Mouse (Mus musculus) midbrain, embryonic 11.5 days (tissue): ENCODE results near the gene AI481877. TPM values are rescaled to one million over a fixed set of nuclear protein-coding genes. Genes with fewer than 3 reads are reported as not detected.

Experiments
- ATAC-seq: fragments of 200-750 bp; cut with Nextera tagmentation; 2 replicates; pipeline ENCODE4 v1.8.0; 2017; ENCODE audit warnings: moderate TSS enrichment, moderate library complexity; ENCODE audit not compliant: low FRiP score
- DNase-seq: peaks from one replicate; pipeline ENCODE4 v3.0.0; 2015; ENCODE audit warnings: low spot score; ENCODE audit errors: missing footprints
- H3K27ac ChIP-seq: fragments of 300-500 bp; sonication (generic); 2 replicates; pipeline ENCODE4 v1.5.1; 2014; ENCODE audit warnings: low read depth, low read length
- H3K27me3 ChIP-seq: fragments of 300-500 bp; sonication (generic); 2 replicates; pipeline ENCODE4 v1.6.1; 2014; ENCODE audit warnings: mild to moderate bottlenecking, low read length, moderate library complexity, mixed read lengths; ENCODE audit not compliant: control insufficient read depth, insufficient read depth
- H3K36me3 ChIP-seq: fragments of 300-500 bp; sonication (generic); 2 replicates; pipeline ENCODE4 v1.6.1; 2014; ENCODE audit warnings: mild to moderate bottlenecking, low read length, moderate library complexity, mixed read lengths; ENCODE audit not compliant: control insufficient read depth, insufficient read depth
- H3K4me1 ChIP-seq: fragments of 300-500 bp; sonication (generic); 2 replicates; pipeline ENCODE4 v1.6.1; 2014; ENCODE audit warnings: low read length; ENCODE audit not compliant: control insufficient read depth, insufficient read depth
- H3K4me2 ChIP-seq: fragments of 300-500 bp; sonication (generic); 2 replicates; pipeline ENCODE4 v1.6.1; 2014; ENCODE audit warnings: mild to moderate bottlenecking, moderate library complexity
- H3K4me3 ChIP-seq: fragments of 300-500 bp; sonication (generic); 2 replicates; pipeline ENCODE4 v1.5.1; 2014; ENCODE audit warnings: low read depth, low read length
- H3K9ac ChIP-seq: fragments of 300-500 bp; sonication (generic); 2 replicates; pipeline ENCODE4 v1.6.1; 2014; ENCODE audit warnings: low read length
- H3K9me3 ChIP-seq: fragments of 300-500 bp; sonication (generic); 2 replicates; pipeline ENCODE4 v1.6.1; 2016; ENCODE audit warnings: low read length; ENCODE audit not compliant: control insufficient read depth
- WGBS: fragments of 180-500 bp; shearing (Covaris S2); extraction: QIAGEN DNeasy Blood & Tissue Kit; methylation state at CpG from one replicate; pipeline ENCODE4 v1.1.7; 2014; 5-methylcytosine and 5-hydroxymethylcytosine counted together
- polyA plus RNA-seq: library from polyadenylated mRNA; unstranded; fragments of >200 nt; fragmentation: Nextera tagmentation; extraction: Ambion mirVana; gene quantifications from 2 replicates; pipeline ENCODE4 v1.2.1, GENCODE M21; 2014

The AI481877 gene
- polyA plus RNA-seq, 1 experiment from 2014 or later, result not detected

DNA sequence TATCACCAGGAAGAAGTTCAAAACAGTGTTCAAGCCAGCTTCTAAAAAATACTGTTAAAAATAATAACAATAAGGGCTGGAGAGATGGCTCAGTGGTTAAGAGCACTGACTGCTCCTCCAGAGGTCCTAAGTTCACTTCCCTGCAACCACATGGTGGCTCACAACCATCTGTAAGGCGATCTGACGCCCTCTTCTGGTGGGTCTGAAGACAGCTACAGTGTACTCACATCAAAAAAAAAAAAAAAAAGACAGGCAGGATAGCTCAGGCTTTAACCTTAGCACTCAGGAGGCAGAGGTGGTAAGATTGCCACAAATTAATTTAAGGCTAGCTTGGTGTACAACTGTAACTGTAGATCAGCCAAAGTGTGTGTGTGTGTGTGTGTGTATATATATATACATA is 138.2 kb downstream of the AI481877 start:
- no peak for DNase-seq
- WGBS, result 3% methylated on average over 2 of the region's 2 CpGs
- peaks cover 10% of the 10 kb centered on the region for H3K4me1 ChIP-seq

DNA sequence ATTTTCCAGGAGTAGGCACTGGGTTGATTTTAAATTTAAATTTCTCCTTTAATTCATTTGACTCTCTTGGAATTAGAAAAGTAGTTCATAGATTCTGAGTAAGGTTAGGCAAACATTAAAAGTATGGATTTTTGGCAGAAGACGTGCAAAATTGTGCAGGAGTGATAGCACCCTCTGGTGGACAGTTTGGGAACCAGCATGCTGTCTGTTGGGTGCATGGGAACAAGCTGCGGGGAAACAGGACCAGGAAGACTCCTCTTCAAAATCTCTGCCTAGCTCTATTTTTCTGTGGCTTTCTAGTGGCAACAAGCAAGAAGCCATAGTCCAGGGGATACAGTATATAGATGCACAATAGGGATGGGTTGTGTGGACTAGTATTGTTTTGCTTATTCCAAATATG is 139.1 kb downstream of the AI481877 start:
- WGBS, result 18% methylated on average over 2 of the region's 2 CpGs
- Histone ChIP-seq H3K4me2 (no peak overlapping the region), H3K4me3 (no peak overlapping the region), H3K27ac (no peak overlapping the region), H3K27me3 (no peaks in the 10 kb centered on the region; the same call in 1 of the 2 replicates), H3K36me3 (no peaks in the 10 kb centered on the region), H3K9ac (no peak overlapping the region), H3K4me1 (peaks cover 10% of the 10 kb centered on the region), H3K9me3 (no peaks in the 10 kb centered on the region)
- DNase-seq (peak; percentile 91), ATAC-seq (no peak)

More for the DNA sequence above, 138.2 kb downstream of the AI481877 start:
- Histone ChIP-seq H3K36me3 (no peaks in the 10 kb centered on the region), H3K4me2 (no peak overlapping the region), H3K9me3 (no peaks in the 10 kb centered on the region), H3K4me3 (no peak overlapping the region), H3K27ac (no peak overlapping the region), H3K9ac (no peak overlapping the region), H3K27me3 (no peaks in the 10 kb centered on the region; the same call in 1 of the 2 replicates)
- no peak for ATAC-seq

GRCm38 (mm10) chr4:58998688-58999087 is 140.1 kb downstream of the AI481877 start:
- 96% methylated on average over 1 of the region's 1 CpGs for WGBS
- DNase-seq (peak; percentile 69), ATAC-seq (no peak)

GRCm38 (mm10) chr4:58997081-58997480 is 141.7 kb downstream of the AI481877 start:
- DNase-seq (no peak), ATAC-seq (no peak)
- 80% methylated on average over 5 of the region's 5 CpGs for WGBS
- H3K36me3 ChIP-seq, result no peaks in the 10 kb centered on the region
- no peaks in the 10 kb centered on the region for H3K27me3 ChIP-seq
- H3K4me2 ChIP-seq, result no peak overlapping the region
- no peaks in the 10 kb centered on the region for H3K4me1 ChIP-seq
- no peak overlapping the region for H3K27ac ChIP-seq
- H3K4me3 ChIP-seq, result no peak overlapping the region
- no peak overlapping the region for H3K9ac ChIP-seq
- no peaks in the 10 kb centered on the region for H3K9me3 ChIP-seq

More at GRCm38 (mm10) chr4:58998688-58999087, 140.1 kb downstream of the AI481877 start:
- Histone ChIP-seq H3K9me3 (no peaks in the 10 kb centered on the region), H3K36me3 (no peaks in the 10 kb centered on the region), H3K4me2 (no peak overlapping the region), H3K4me3 (no peak overlapping the region), H3K9ac (no peak overlapping the region), H3K4me1 (peaks cover 2% of the 10 kb centered on the region), H3K27me3 (no peaks in the 10 kb centered on the region), H3K27ac (no peak overlapping the region)

- H3K4me1 ChIP-seq, result no peaks in the 10 kb centered on the region
- ATAC-seq, result no peak
- H3K4me3 ChIP-seq, result no peak overlapping the region
- 74% methylated on average over 8 of the region's 8 CpGs for WGBS
- no peak overlapping the region for H3K27ac ChIP-seq
- H3K36me3 ChIP-seq, result no peaks in the 10 kb centered on the region
- no peaks in the 10 kb centered on the region for H3K9me3 ChIP-seq
- no peaks in the 10 kb centered on the region for H3K27me3 ChIP-seq
- no peak overlapping the region for H3K9ac ChIP-seq
- H3K4me2 ChIP-seq, result no peak overlapping the region
- DNase-seq, result peak; percentile 53
Measured at GRCm38 (mm10) chr4:58995251-58995693, 143.5 kb downstream of the AI481877 start.

DNA sequence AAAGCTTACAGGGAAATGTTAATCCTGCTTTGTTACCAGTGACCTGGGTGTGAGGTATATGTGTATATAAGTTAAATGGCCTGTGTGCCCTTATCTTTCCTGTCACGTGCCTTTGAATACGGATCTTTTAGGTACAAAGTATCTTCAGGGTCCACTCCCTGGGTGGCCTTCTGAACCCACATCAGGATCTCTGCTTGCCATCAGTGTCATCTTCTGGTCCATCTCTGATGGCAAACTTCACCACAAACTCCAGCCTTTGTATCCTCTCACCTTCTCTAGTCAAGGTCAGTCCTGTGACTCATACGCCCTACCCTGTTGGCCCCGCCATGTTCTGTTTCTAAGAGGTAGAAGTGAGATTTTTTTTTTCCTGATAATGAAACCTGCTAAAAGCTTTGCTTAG is 144.0 kb downstream of the AI481877 start, which contains the start of gene Dnajc25:
TSS of gene Dnajc25 (plus strand) at position 301 of the 400 bp plus-strand sequence.
- H3K36me3 ChIP-seq, result no peaks in the 10 kb centered on the region
- no peaks in the 10 kb centered on the region for H3K27me3 ChIP-seq
- no peak within 1 kb of the TSS for H3K4me3 ChIP-seq
- no peak for DNase-seq
- 91% methylated on average over 4 of the region's 4 CpGs for whole genome bisulfite sequencing
- ATAC-seq, result no peak
- H3K9ac ChIP-seq, result no peak within 1 kb of the TSS
- no peak within 1 kb of the TSS for H3K27ac ChIP-seq
- H3K4me1 ChIP-seq, result no peaks in the 10 kb centered on the region
- no peak within 1 kb of the TSS for H3K4me2 ChIP-seq
- no peaks in the 10 kb centered on the region for H3K9me3 ChIP-seq

Other genes starting within 250 kb of the AI481877 start
- 38.7 and 42.3 TPM in 2 replicates for gene Ecpas, start 226.2 kb downstream of the AI481877 start, polyA plus RNA-seq
- gene Zkscan16, start 195.4 kb downstream of the AI481877 start, polyA plus RNA-seq, result 0.95 and 1.0 TPM in 2 replicates
- gene Ptgr1, start 151.9 kb downstream of the AI481877 start, polyA plus RNA-seq, result 16.2 and 17.6 TPM in 2 replicates
- gene Dnajc25, start 143.9 kb downstream of the AI481877 start, polyA plus RNA-seq, result 5.3 and 5.5 TPM in 2 replicates
- 5.4 and 7.8 TPM in 2 replicates for gene Gm20503, start 135.8 kb downstream of the AI481877 start, polyA plus RNA-seq
- 89.7 and 95.8 TPM in 2 replicates for gene Gng10, start 103.9 kb downstream of the AI481877 start, polyA plus RNA-seq
- 12.8 and 12.9 TPM in 2 replicates for gene Ugcg, start 50.3 kb upstream of the AI481877 start, polyA plus RNA-seq